Mouse (Mus musculus): ENCODE results near the gene Mrpl14.
A peak's percentile ranks its signal among the peaks of the same experiment; 100 is the strongest.

Gene Mrpl14

DNA sequence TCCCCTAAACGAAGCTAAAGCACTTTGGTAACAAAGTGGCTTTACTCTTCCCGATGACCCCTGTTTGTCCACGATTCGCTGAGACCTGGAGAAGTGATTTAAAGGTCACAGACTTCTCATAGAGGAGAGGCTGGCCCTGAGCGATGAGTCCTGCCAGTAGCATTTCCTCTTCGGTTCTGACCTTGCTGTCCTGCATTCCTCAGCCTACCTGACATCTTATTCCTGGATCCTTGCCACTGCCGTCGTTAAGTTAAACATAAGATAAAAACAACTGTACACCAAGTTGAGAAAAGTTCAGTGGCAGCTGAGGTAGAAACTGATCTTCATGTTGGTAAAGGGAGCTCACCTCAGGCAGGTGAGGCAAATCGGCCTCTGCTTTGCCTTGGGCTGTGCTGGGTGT lies 3.0 kb downstream of the Mrpl14 start:
- DNase-seq = no peak

DNA sequence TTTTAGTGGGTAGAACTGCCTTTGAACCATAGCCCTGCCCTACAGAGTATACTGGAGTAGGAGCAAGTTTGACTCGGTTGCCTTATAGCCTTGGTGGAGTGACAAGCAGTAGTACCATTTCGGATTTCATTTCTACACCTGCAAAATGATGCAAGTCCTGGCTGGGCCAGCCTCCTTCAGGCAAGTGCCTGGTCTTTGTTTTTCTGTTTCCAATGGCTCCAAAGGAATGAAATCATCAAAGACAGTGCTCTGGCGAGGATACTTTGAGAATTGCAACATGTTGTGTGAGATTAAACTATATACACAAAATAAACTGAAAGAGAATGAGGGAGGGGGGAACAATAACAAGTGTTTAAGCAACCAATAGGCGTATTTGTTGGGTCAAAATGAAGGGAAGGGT lies 3.9 kb downstream of the Mrpl14 start:
- no peak for DNase-seq

DNA sequence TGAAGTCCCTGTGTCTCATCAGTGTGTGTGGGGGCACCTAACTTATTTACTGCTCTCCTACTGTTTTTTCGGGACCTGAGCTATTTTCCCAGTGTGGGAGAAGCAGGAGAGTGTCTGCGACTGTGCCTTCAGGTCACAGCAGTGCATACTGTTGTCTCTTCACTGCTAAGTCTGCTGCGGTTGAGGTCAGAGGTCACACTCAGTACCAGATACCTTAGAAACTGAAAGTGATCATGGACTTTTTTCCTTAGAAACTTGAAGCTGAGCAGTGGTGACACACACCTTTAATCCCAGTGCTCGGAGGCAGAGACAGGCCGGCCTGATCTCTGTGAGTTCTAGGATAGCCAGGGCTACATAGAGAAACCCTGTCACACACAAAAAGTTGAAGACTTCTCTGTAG lies 6.0 kb downstream of the Mrpl14 start:
- no peak for DNase-seq

DNA sequence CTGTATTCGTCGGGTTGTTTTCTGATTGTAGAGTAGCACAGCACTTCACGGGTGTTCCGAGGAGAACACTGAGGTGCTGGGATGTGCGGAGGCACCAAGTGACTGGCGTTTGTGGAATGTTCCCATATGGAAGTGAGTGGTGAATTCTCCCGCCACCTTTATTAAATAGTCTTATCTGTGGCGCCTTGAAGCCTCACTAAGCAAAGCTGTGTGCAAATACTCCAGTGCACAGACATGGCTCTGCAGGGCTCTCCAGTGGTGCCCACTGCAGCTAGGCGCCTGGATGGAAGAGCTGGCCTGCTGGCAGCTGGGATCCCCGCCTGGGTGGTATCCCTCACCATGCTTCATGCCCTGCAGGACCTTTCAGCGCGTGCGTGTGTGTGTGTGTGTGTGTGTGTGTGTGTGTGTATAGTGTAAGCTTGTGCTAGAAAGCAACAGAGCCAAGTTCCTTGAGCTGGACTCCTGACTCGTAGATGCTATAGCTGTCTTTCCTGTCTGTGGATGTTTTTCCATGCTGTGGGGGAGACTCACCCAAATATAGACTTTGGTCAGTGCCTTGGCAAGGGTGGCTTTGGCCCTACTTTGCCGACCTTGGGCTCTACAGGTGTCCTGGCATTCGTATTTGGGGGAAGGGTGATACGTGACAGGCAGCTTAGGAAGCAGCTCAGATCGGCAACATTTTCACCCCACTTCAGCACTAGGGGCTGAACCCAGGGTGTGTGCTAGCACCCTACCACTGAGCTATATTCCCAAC lies 7.9 kb downstream of the Mrpl14 start:
- DNase-seq = peak; percentile 21

- peak; percentile 51 for DNase-seq
These were observed 9.4 kb downstream of the Mrpl14 start for GRCm38 (mm10) chr17:45695227-45696120.

- DNase-seq = no peak
These were observed 10.9 kb downstream of the Mrpl14 start for GRCm38 (mm10) chr17:45696981-45697380.

DNA sequence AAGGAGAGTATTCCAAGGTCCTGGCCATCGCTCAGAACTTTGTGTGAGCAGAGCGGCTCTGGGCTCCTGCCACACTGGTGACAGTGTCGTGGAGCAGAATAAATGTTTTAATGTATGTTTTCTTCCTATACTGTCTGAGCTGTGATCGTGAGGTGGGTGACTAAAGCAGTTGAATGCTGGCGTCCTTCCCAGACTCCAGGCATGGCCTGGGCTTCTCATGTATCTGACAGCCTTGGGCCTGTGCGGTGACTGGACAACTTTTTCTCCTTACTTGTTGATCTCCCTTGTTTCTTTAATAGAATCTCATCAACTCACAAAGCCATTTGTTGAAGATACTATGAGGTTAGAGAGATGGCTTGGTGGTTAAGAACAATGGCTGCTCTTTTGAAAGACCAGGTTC lies 12.2 kb downstream of the Mrpl14 start:
- no peak for DNase-seq

DNA sequence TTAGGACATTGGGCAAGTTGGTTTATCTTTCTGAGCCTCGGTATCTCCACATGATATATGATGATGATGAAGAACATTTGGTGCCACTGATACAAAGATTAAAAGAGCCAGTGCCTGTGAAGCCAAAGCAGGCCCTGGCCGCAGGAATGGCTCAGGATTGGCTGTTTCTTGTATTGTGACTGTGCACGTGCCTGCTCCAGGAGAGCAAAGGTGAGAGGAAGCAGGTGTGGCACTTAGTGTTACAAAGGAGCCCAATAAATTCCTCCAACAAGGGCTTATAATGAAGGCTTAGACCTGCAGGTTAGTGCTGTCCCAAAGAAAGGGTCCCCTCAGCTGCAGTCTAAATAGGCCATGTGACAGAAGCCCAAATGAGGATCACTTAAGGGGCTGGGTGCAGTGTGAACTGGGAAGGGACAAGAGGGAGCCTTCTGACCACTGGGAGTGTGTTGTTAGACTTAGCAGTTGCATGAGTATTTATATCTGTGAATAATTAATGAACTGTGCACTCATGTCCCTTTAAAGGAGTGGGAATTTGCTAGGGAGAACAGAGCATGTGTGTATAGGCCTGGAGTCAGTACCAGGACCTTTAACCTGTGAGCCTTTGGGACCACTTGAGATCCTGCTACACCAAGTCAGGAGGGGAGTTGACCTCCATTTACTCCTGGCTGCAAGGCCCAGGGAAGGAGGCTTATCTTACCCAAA lies 13.1 kb downstream of the Mrpl14 start:
- no peak for DNase-seq

DNA sequence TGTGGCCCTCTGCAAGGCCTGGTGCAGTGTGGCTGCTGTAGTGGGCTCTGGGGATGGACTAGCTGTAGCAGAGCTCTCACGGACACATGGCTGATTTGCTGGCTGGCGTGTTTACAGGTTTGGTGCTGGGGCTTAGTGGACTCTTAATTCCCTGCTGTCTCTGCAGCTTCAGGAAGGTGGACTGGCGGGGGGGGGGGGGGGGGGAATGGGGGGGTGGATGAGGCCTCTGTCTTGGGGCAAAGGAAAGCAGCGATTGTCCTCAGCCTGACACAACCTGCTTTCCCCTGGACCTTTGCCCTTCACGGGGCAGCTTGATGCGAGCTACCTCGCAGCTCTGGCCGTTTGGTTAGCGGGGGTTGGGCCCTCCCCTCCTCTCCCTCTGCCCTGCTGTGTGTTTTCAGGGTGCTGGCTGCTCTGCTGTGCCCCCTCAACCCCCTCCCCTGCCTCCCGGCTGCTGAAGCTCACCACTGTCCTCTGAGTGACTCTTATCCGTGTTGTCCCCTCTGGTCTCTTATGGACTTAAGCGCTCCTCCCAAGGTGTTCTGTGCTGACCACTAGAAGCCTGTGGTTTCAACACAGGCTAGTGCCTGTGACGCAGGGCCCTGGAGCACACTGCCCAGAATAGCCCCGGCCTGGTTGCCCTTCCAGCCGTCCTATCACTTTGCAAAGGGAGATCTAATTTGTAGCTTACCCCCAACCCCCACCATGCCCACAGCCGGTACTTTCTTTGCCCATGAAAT lies 14.5 kb downstream of the Mrpl14 start:
- DNase-seq = peak; percentile 23

- DNase-seq = no peak
These were observed 15.1 kb downstream of the Mrpl14 start for GRCm38 (mm10) chr17:45701236-45701591.

- DNase-seq = no peak
These were observed 16.1 kb downstream of the Mrpl14 start for GRCm38 (mm10) chr17:45702254-45702653.

DNA sequence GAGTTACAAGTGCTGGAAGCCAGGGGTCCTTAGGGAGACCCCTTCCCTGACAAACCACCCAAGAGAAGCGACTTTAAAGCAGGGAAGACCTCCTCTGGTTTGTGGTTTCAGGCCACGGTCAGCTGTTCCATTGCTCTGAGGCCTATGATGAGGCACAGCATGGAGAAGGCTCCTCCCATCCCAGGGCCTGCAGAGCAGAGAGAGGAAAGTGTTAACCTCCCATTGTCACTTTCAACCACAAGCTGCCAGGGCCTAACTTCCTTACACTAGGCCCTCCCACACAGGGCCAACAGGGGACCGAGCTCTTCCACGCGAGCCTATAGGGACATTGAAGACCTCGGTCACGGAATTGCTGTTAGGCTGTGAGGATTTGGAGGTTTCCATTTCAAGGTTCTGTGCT lies 17.1 kb downstream of the Mrpl14 start:
- DNase-seq = no peak

DNA sequence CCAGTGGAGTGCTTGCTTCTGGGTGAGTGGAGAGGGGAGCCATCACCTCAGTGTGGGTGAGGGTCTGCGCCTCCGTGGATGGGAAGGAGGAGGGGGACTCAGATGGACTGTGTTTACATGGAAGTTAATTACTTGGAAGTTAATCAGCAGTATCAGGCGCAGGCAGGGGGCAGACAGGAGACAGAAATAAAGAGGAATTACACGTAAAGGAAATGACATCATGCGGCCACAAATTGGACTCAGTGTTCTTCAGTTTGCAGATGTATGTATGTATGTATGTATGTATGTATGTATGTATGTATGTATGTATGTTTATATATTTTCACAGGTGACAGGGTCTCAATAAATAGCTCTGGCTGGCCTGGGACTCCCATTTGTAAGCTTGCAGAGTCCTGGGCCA lies 20.7 kb downstream of the Mrpl14 start:
- DNase-seq = no peak

DNA sequence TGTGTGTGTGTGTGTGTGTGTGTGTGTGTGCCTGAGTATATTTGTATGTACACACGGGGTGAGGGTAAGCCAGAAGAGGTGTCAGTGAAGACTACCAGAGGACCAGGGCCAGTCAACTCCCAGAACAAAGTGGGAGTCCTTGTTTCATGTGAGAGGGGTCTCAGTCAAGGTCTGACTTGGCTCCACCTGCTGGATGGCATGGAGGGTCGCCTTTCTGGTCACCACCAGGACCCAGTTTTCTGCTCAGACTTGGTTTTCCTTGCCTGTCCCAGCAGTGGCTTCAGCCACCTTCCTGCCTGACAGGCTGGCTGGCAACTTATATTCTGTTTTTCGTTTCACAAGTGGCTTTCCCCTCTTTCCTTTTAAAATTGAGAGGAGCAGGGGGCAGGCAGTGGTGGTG lies 21.3 kb downstream of the Mrpl14 start:
- DNase-seq = no peak

GRCm38 (mm10) chr17:45708179-45708578 lies 22.1 kb downstream of the Mrpl14 start:
- no peak for DNase-seq

DNA sequence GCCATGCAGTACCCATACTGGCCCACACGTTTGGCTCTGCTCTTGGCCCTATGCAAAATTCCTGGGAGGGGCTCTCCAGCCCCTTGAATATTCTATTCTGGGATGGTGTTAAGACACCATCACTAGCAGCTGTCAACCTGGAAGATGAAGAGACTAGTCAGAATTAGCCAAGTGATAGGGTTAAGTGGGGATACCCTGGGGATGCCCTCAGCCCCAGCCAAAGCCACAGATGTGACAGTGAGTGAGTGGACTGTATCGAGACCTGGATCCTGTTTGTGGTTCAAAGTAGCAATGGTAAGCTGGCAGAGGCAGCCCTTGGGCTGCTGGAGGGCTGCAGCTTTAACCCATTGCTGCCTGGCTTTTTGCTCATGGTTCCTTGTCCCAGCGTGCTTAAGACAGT lies 23.7 kb downstream of the Mrpl14 start:
- no peak for DNase-seq

DNA sequence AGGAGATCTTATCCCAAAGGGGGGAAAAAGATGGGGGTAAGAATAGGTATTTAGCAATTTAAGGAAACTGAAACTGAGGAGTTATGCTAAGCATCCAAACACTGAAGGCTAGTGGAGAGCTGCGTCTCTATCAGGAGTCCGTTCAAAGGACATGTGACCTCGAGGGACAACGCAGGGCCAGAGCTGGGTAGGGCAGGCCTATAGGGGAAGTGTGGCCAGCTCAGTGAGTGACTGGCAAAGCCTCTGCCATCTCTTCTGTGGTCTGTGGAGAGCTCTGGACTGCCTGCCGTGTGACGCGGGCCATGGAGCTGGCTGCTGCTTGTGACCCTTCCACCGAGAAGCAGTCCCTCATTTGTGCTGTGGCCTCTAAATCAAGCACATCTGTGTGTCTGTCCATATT lies 24.3 kb downstream of the Mrpl14 start:
- DNase-seq = no peak

DNA sequence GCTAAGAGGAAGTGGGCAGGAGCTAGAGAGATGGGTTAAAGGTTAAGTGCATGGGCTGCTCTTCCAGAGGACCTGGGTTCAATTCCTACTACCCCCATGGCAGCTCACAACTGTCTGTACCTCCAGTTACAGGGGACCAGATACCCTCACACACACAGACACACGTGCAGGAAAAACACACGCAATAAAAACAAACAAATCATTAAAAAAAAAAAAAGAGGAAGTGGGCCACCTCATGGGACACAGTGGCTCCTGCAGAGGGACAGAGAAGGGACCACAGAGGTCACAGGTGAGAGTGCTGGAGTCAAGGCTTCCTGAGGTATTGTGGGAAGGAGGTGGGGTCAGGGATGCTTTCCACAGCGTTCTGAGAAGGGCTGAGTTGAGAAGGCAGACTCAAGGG lies 25.4 kb downstream of the Mrpl14 start:
- DNase-seq = no peak

DNA sequence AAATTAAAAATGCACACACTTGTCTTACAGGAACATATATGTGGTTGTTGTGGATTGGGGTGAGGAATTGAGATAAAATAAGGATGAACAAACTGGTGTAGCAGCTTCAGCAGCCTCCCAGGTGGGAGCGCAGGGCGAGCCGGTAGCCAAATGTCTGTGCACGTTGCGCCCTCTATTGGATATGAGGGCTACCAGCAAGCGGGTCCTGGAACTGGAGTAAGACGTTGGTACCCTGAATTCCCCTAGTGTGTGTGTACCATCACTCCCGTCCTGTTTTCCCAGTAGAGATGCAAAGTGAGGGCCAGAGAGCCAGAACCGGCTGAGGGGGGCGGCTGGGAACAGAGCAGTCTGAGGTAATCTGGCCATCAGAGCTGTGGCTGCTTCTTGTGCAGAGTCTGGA lies 32.2 kb downstream of the Mrpl14 start:
- DNase-seq = peak; percentile 75

GRCm38 (mm10) chr17:45723732-45724573 lies 37.8 kb downstream of the Mrpl14 start:
- DNase-seq = peak; percentile 85

GRCm38 (mm10) chr17:45724574-45724921 lies 38.4 kb downstream of the Mrpl14 start:
- DNase-seq = no peak

GRCm38 (mm10) chr17:45726249-45726648 lies 40.1 kb downstream of the Mrpl14 start:
- no peak for DNase-seq

All from kidney, adult 18-20 months (tissue).